9 mouse cellular contexts compared by ENCODE assay signal in the genomic region with DNA sequence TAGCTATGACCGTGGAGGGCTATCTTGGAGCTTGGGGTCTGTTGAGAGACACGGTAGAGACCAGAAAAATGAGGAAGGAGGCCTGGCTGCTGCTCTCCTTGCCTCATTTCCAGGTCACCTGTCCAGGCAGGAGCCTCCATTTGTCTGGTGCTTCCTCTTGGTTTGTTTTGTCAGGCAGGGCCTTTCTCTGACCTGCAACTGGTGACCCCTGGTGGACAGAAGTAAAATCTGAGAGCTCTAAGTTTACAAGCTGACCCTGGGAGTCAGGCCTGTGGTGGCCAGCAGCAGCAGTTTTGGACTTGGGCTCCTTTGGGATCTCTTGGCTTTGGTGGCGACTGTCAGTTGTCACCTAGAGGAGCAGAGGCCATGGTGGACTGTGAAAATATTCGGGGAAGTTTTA. TPM values are rescaled to one million over a fixed set of nuclear protein-coding genes. Genes with fewer than 3 reads are reported as not detected.
DNase-seq lines count a peak whose midpoint lies in the region; ATAC-seq and TF ChIP-seq lines count a peak whose summit lies in the region.
"Had no signal": no experiment of that assay in that cellular context is flagged by ENCODE, and none has a peak within 500 bp of the region (broad histone marks: within the 10 kb centered on the region; RNA-seq: fewer than 3 reads in every experiment).

No protein-coding gene starts in this region.

- ATAC-seq in CD4-positive, CD25-positive, alpha-beta regulatory T cell, adult 4 months = no peak
- no peak for ATAC-seq in liver, embryonic 12.5 days
- ATAC-seq in hindbrain, postnatal 0 days = no peak
- no peak for ATAC-seq in midbrain, embryonic 13.5 days

- no peak overlapping the region for H3K9ac ChIP-seq in liver, adult 2 months (ENCODE audit: low read depth, low read length)
- H3K9ac ChIP-seq in liver, embryonic 12.5 days = no peak overlapping the region
- 0 out of 2 replicates have a peak overlapping the region, but pooled peaks have one; percentile 14 for H3K9ac ChIP-seq in hindbrain, postnatal 0 days (replicated peaks; ENCODE audit: low read length)
- no peak overlapping the region for H3K9ac ChIP-seq in midbrain, embryonic 13.5 days (replicated peaks)

- peak; percentile 60 for TF ChIP-seq CTCF in liver, adult 2 months (IDR thresholded peaks at IDR 0.05; ENCODE audit: low read depth, low read length)
- TF ChIP-seq CTCF in hindbrain, postnatal 0 days (IDR thresholded peaks at IDR 0.05; ENCODE audit: low read depth) = peak; percentile 70

- peak; percentile 45 for DNase-seq in CD4-positive, CD25-positive, alpha-beta regulatory T cell, adult 2 months (ENCODE audit: low read depth, low spot score)
- DNase-seq in liver, adult 2 months (ENCODE audit: extremely low read depth, low read depth, low spot score) = peak; percentile 59
- peak; percentile 76 for DNase-seq in embryo, embryonic 10.5 days (ENCODE audit: low spot score)
- peak; percentile 66 for DNase-seq in hindbrain, postnatal 0 days (ENCODE audit: low spot score)
- no peak for DNase-seq in frontal cortex, postnatal 25 days (ENCODE audit: low spot score in 2 of 2)

- peaks cover 33% of the 10 kb centered on the region for H3K36me3 ChIP-seq in liver, adult 2 months (ENCODE audit: control insufficient read depth, insufficient read depth, low read length)
- no peaks in the 10 kb centered on the region for H3K36me3 ChIP-seq in liver, embryonic 12.5 days
- no peaks in the 10 kb centered on the region for H3K36me3 ChIP-seq in hindbrain, postnatal 0 days (ENCODE audit: insufficient read depth, low read length)
- H3K36me3 ChIP-seq in midbrain, embryonic 13.5 days = no peaks in the 10 kb centered on the region

- H3K27me3 ChIP-seq in liver, adult 2 months (ENCODE audit: control insufficient read depth, insufficient read depth, low read length) = no peaks in the 10 kb centered on the region
- peaks cover 10% of the 10 kb centered on the region; the same call in 1 of the 2 replicates for H3K27me3 ChIP-seq in liver, embryonic 12.5 days (replicated peaks)
- no peaks in the 10 kb centered on the region for H3K27me3 ChIP-seq in hindbrain, postnatal 0 days (ENCODE audit: insufficient read depth, low read length)
- H3K27me3 ChIP-seq in midbrain, embryonic 13.5 days = no peaks in the 10 kb centered on the region

- H3K4me3 ChIP-seq in liver, adult 2 months (ENCODE audit: insufficient read depth, low read depth, low read length) = no peak overlapping the region
- no peak overlapping the region for H3K4me3 ChIP-seq in liver, embryonic 12.5 days
- H3K4me3 ChIP-seq in hindbrain, postnatal 0 days (ENCODE audit: low read length) = no peak overlapping the region
- H3K4me3 ChIP-seq in midbrain, embryonic 13.5 days (replicated peaks) = no peak overlapping the region
- H3K4me3 ChIP-seq: erythroblast, embryonic 14.5 days had no signal

- no peaks in the 10 kb centered on the region for H3K9me3 ChIP-seq in liver, embryonic 12.5 days (replicated peaks)
- no peaks in the 10 kb centered on the region for H3K9me3 ChIP-seq in hindbrain, postnatal 0 days (ENCODE audit: low read length)
- no peaks in the 10 kb centered on the region for H3K9me3 ChIP-seq in midbrain, embryonic 13.5 days

- no peak overlapping the region for H3K27ac ChIP-seq in liver, adult 2 months (replicated peaks; ENCODE audit: insufficient read depth, low read depth, low read length)
- H3K27ac ChIP-seq in liver, embryonic 12.5 days = no peak overlapping the region
- H3K27ac ChIP-seq in hindbrain, postnatal 0 days = peak overlapping the region; percentile 88
- peak overlapping the region; percentile 86 for H3K27ac ChIP-seq in midbrain, embryonic 13.5 days

- H3K79me2 ChIP-seq in liver, adult 2 months (ENCODE audit: control insufficient read depth, insufficient read depth, low read length) = no peaks in the 10 kb centered on the region

- peaks cover 29% of the 10 kb centered on the region for H3K4me1 ChIP-seq in liver, adult 2 months (ENCODE audit: control insufficient read depth, insufficient read depth, low read length)
- 0 out of 2 replicates have a peak, but pooled peaks cover 3% of the 10 kb centered on the region for H3K4me1 ChIP-seq in liver, embryonic 12.5 days
- H3K4me1 ChIP-seq in hindbrain, postnatal 0 days (ENCODE audit: insufficient read depth, low read length) = peaks cover 17% of the 10 kb centered on the region
- peaks cover 29% of the 10 kb centered on the region for H3K4me1 ChIP-seq in midbrain, embryonic 13.5 days (replicated peaks)

- WGBS in liver, adult 2 months = 36% methylated on average over 4 of the region's 4 CpGs
- WGBS in liver, embryonic 12.5 days (ENCODE audit: insufficient replicate concordance) = 29% methylated on average over 4 of the region's 4 CpGs
- WGBS in hindbrain, postnatal 0 days = 32% methylated on average over 4 of the region's 4 CpGs
- 41% methylated on average over 4 of the region's 4 CpGs for WGBS in midbrain, embryonic 13.5 days

- no peak overlapping the region for H3K4me2 ChIP-seq in liver, embryonic 12.5 days
- no peak overlapping the region for H3K4me2 ChIP-seq in hindbrain, postnatal 0 days (ENCODE audit: low read depth, low read length)
- H3K4me2 ChIP-seq in midbrain, embryonic 13.5 days (replicated peaks) = no peak overlapping the region

- no peak for TF ChIP-seq POLR2A in liver, adult 2 months (IDR thresholded peaks at IDR 0.05; ENCODE audit: extremely low read depth, insufficient read depth, low read length)

RNA-seq across cellular contexts. Expression of a gene that starts 10.2 kb away (rescaled TPM):
- polyA plus RNA-seq in CD4-positive, CD25-positive, alpha-beta regulatory T cell, adult 4 months (2017; shearing (Covaris generic)) = not detected
- total RNA-seq in liver, adult 2 months (2014; rRNA removed) = 90.5 and 92.0 TPM in 2 replicates
- polyA plus RNA-seq in liver, adult 2 months (2012; rRNA removed) = 203 and 352 TPM in 2 replicates
- polyA plus RNA-seq in liver, embryonic 12.5 days (2016; fragmentation: Nextera tagmentation; extraction: Ambion mirVana) = 0.69 and 0.85 TPM in 2 replicates
- total RNA-seq in hindbrain, postnatal 0 days (2014; rRNA removed) = 0.42 TPM in 1 of 2 replicates, not detected in the other
- polyA plus RNA-seq in hindbrain, postnatal 0 days (2015; fragmentation: Nextera tagmentation; extraction: Ambion mirVana) = 0.23 and 0.50 TPM in 2 replicates
- polyA plus RNA-seq in midbrain, embryonic 13.5 days (2015; fragmentation: Nextera tagmentation; extraction: Ambion mirVana) = 0.12 and 0.53 TPM in 2 replicates

RNA-seq across cellular contexts. Expression of a gene that starts 15.0 kb away (rescaled TPM):
- 10 to 100 TPM; 34.5 to 47.5 TPM for polyA plus RNA-seq in CD4-positive, CD25-positive, alpha-beta regulatory T cell, adult 4 months (2017; shearing (Covaris generic))
- total RNA-seq in liver, adult 2 months (2014; rRNA removed) = 9.8 and 19.7 TPM in 2 replicates
- 24.5 and 38.2 TPM in 2 replicates for polyA plus RNA-seq in liver, adult 2 months (2012; rRNA removed)
- polyA plus RNA-seq in liver, embryonic 12.5 days (2016; fragmentation: Nextera tagmentation; extraction: Ambion mirVana) = 22.4 and 25.4 TPM in 2 replicates
- total RNA-seq in hindbrain, postnatal 0 days (2014; rRNA removed) = 59.7 and 62.5 TPM in 2 replicates
- 22.5 and 22.8 TPM in 2 replicates for polyA plus RNA-seq in hindbrain, postnatal 0 days (2015; fragmentation: Nextera tagmentation; extraction: Ambion mirVana)
- polyA plus RNA-seq in midbrain, embryonic 13.5 days (2015; fragmentation: Nextera tagmentation; extraction: Ambion mirVana) = 59.0 and 62.4 TPM in 2 replicates

RNA-seq across cellular contexts. Expression of a gene that starts 27.0 kb away (rescaled TPM):
- 1 to 10 TPM; 1.8 to 3.3 TPM for polyA plus RNA-seq in CD4-positive, CD25-positive, alpha-beta regulatory T cell, adult 4 months (2017; shearing (Covaris generic))
- total RNA-seq in liver, adult 2 months (2014; rRNA removed) = 1.1 and 1.9 TPM in 2 replicates
- 2.3 and 4.5 TPM in 2 replicates for polyA plus RNA-seq in liver, adult 2 months (2012; rRNA removed)
- 52.6 and 58.9 TPM in 2 replicates for polyA plus RNA-seq in liver, embryonic 12.5 days (2016; fragmentation: Nextera tagmentation; extraction: Ambion mirVana)
- total RNA-seq in hindbrain, postnatal 0 days (2014; rRNA removed) = 148 and 163 TPM in 2 replicates
- polyA plus RNA-seq in hindbrain, postnatal 0 days (2015; fragmentation: Nextera tagmentation; extraction: Ambion mirVana) = 60.1 and 72.1 TPM in 2 replicates
- polyA plus RNA-seq in midbrain, embryonic 13.5 days (2015; fragmentation: Nextera tagmentation; extraction: Ambion mirVana) = 34.2 and 37.3 TPM in 2 replicates

Comparison
In these comparisons a context has a peak if more than half of its experiments do, and no peak if none do; other contexts are left out.
1. RNA of a gene that starts 10.2 kb away (polyA plus RNA-seq): 203 to 352 TPM in liver, adult 2 months; 0.69 to 0.85 TPM in liver, embryonic 12.5 days, 0.23 to 0.50 TPM in hindbrain, postnatal 0 days, 0.12 to 0.53 TPM in midbrain, embryonic 13.5 days and not detected in CD4-positive, CD25-positive, alpha-beta regulatory T cell, adult 4 months; every median in the first group is over 100 times any median in the second.
2. DNase-seq: peak in CD4-positive, CD25-positive, alpha-beta regulatory T cell, adult 2 months (single experiment), liver, adult 2 months (single experiment), embryo, embryonic 10.5 days (single experiment) and hindbrain, postnatal 0 days (single experiment); none in frontal cortex, postnatal 25 days (0 of 2).
3. H3K27ac ChIP-seq: peak in hindbrain, postnatal 0 days (single experiment) and midbrain, embryonic 13.5 days (single experiment); none in liver, adult 2 months (single experiment) and liver, embryonic 12.5 days (single experiment).